Mouse (Mus musculus) embryonic facial prominence, embryonic 12.5 days (tissue): ENCODE results near the gene Bloc1s6. TPM values are rescaled to one million over a fixed set of nuclear protein-coding genes. Genes with fewer than 3 reads are reported as not detected.

Source experiments
- ATAC-seq: fragments of 200-750 bp; cut with Nextera tagmentation; 2 replicates; pipeline ENCODE4 v1.8.0; 2017; ENCODE audit not compliant: insufficient number of reproducible peaks, insufficient read depth, low FRiP score, low TSS enrichment
- H3K27ac ChIP-seq: fragments of 300-500 bp; sonication (generic); 2 replicates; pipeline ENCODE4 v1.5.1; 2016; ENCODE audit warnings: mild to moderate bottlenecking
- H3K27me3 ChIP-seq: fragments of 300-500 bp; sonication (generic); 2 replicates; pipeline ENCODE4 v1.6.1; 2016; ENCODE audit warnings: mild to moderate bottlenecking, moderate library complexity
- H3K36me3 ChIP-seq: fragments of 300-500 bp; sonication (generic); 2 replicates; pipeline ENCODE4 v1.6.1; 2016; ENCODE audit warnings: mild to moderate bottlenecking
- H3K4me1 ChIP-seq: fragments of 300-500 bp; sonication (generic); 2 replicates; pipeline ENCODE4 v1.6.1; 2016
- H3K4me2 ChIP-seq: fragments of 300-500 bp; sonication (generic); replicated peaks from 2 replicates; pipeline ENCODE4 v1.6.1; 2016; ENCODE audit warnings: mild to moderate bottlenecking, moderate library complexity
- H3K4me3 ChIP-seq: fragments of 300-500 bp; sonication (generic); 2 replicates; pipeline ENCODE4 v1.5.1; 2016; ENCODE audit warnings: mild to moderate bottlenecking
- H3K9ac ChIP-seq: fragments of 300-500 bp; sonication (generic); 2 replicates; pipeline ENCODE4 v1.6.1; 2016; ENCODE audit warnings: mild to moderate bottlenecking, moderate library complexity
- H3K9me3 ChIP-seq: fragments of 300-500 bp; sonication (generic); 2 replicates; pipeline ENCODE4 v1.6.1; 2016; ENCODE audit warnings: mild to moderate bottlenecking, moderate library complexity
- WGBS: fragments of 180-500 bp; shearing (Covaris S2); methylation state at CpG from one replicate; pipeline ENCODE4 v1.1.7; 2016; 5-methylcytosine and 5-hydroxymethylcytosine counted together
- polyA plus RNA-seq: library from polyadenylated mRNA; unstranded; fragments of >200 nt; fragmentation: Nextera tagmentation; extraction: Ambion mirVana; gene quantifications from 2 replicates; pipeline ENCODE4 v1.2.1, GENCODE M21; 2016

The Bloc1s6 gene
- polyA plus RNA-seq, 1 experiment from 2014 or later, result 62.5 TPM

GRCm38 (mm10) chr2:122716301-122716842, 21.9 kb upstream of the Bloc1s6 start:
- WGBS, result 84% methylated on average over 3 of the region's 3 CpGs
- no peak overlapping the region for H3K4me3 ChIP-seq
- no peaks in the 10 kb centered on the region for H3K9me3 ChIP-seq
- no peak overlapping the region for H3K4me2 ChIP-seq
- no peak overlapping the region for H3K9ac ChIP-seq
- no peaks in the 10 kb centered on the region for H3K36me3 ChIP-seq
- no peaks in the 10 kb centered on the region for H3K27me3 ChIP-seq
- no peak overlapping the region for H3K27ac ChIP-seq
- ATAC-seq, result no peak
- H3K4me1 ChIP-seq, result no peaks in the 10 kb centered on the region

GRCm38 (mm10) chr2:122719232-122719631, 19.1 kb upstream of the Bloc1s6 start:
- no peak for ATAC-seq
- Histone ChIP-seq H3K4me3 (no peak overlapping the region), H3K9ac (no peak overlapping the region), H3K4me2 (no peak overlapping the region), H3K9me3 (no peaks in the 10 kb centered on the region), H3K27me3 (no peaks in the 10 kb centered on the region), H3K36me3 (no peaks in the 10 kb centered on the region), H3K4me1 (no peaks in the 10 kb centered on the region), H3K27ac (no peak overlapping the region)
- 56% methylated on average over 1 of the region's 1 CpGs for WGBS

- Histone ChIP-seq H3K4me2 (no peak overlapping the region), H3K27ac (no peak overlapping the region), H3K4me3 (no peak overlapping the region), H3K27me3 (no peaks in the 10 kb centered on the region), H3K9me3 (no peaks in the 10 kb centered on the region), H3K36me3 (no peaks in the 10 kb centered on the region), H3K9ac (no peak overlapping the region), H3K4me1 (no peaks in the 10 kb centered on the region)
- 69% methylated on average over 3 of the region's 3 CpGs for WGBS
- ATAC-seq, result no peak
Observed at GRCm38 (mm10) chr2:122720564-122720963, 17.7 kb upstream of the Bloc1s6 start.

GRCm38 (mm10) chr2:122725604-122726003, 12.7 kb upstream of the Bloc1s6 start:
- ATAC-seq, result no peak
- 55% methylated on average over 10 of the region's 10 CpGs for WGBS
- Histone ChIP-seq H3K9ac (no peak overlapping the region), H3K36me3 (no peaks in the 10 kb centered on the region), H3K4me1 (no peaks in the 10 kb centered on the region), H3K9me3 (no peaks in the 10 kb centered on the region), H3K27ac (no peak overlapping the region), H3K4me3 (no peak overlapping the region), H3K27me3 (no peaks in the 10 kb centered on the region), H3K4me2 (no peak overlapping the region)

- H3K4me1 ChIP-seq, result no peaks in the 10 kb centered on the region
- H3K9me3 ChIP-seq, result no peaks in the 10 kb centered on the region
- no peak overlapping the region for H3K27ac ChIP-seq
- no peak overlapping the region for H3K9ac ChIP-seq
- no peak for ATAC-seq
- no peak overlapping the region for H3K4me2 ChIP-seq
- no peaks in the 10 kb centered on the region for H3K36me3 ChIP-seq
- peaks cover 9% of the 10 kb centered on the region; the same call in 1 of the 2 replicates for H3K27me3 ChIP-seq
- 70% methylated on average over 2 of the region's 2 CpGs for WGBS
- H3K4me3 ChIP-seq, result no peak overlapping the region
Observed at GRCm38 (mm10) chr2:122731456-122731855, 6.8 kb upstream of the Bloc1s6 start.

GRCm38 (mm10) chr2:122739023-122739422, 720 bp downstream of the Bloc1s6 start:
- peak overlapping the region; percentile 71 for H3K4me2 ChIP-seq
- no peaks in the 10 kb centered on the region for H3K9me3 ChIP-seq
- no peak for ATAC-seq
- peak overlapping the region; percentile 80 for H3K4me3 ChIP-seq
- peaks cover 6% of the 10 kb centered on the region; the same call in 1 of the 2 replicates for H3K27me3 ChIP-seq
- H3K36me3 ChIP-seq, result 0 out of 2 replicates have a peak, but pooled peaks cover 4% of the 10 kb centered on the region
- 33% methylated on average over 7 of the region's 7 CpGs for WGBS
- peak overlapping the region; percentile 93; the same call in 1 of the 2 replicates for H3K27ac ChIP-seq
- peak overlapping the region; percentile 89 for H3K9ac ChIP-seq
- peaks cover 10% of the 10 kb centered on the region for H3K4me1 ChIP-seq

GRCm38 (mm10) chr2:122746461-122746860, 8.2 kb downstream of the Bloc1s6 start:
- no peak overlapping the region for H3K27ac ChIP-seq
- H3K4me3 ChIP-seq, result no peak overlapping the region
- H3K27me3 ChIP-seq, result no peaks in the 10 kb centered on the region
- ATAC-seq, result no peak
- H3K4me1 ChIP-seq, result no peaks in the 10 kb centered on the region
- H3K9ac ChIP-seq, result no peak overlapping the region
- H3K9me3 ChIP-seq, result no peaks in the 10 kb centered on the region
- H3K4me2 ChIP-seq, result no peak overlapping the region
- H3K36me3 ChIP-seq, result peaks cover 25% of the 10 kb centered on the region
- WGBS, result 90% methylated on average over 9 of the region's 9 CpGs

- H3K4me1 ChIP-seq, result no peaks in the 10 kb centered on the region
- no peak overlapping the region for H3K4me2 ChIP-seq
- ATAC-seq, result no peak
- no peaks in the 10 kb centered on the region for H3K36me3 ChIP-seq
- WGBS, result 17% methylated on average over 7 of the region's 7 CpGs
- H3K4me3 ChIP-seq, result no peak overlapping the region
- H3K27ac ChIP-seq, result no peak overlapping the region
- H3K27me3 ChIP-seq, result no peaks in the 10 kb centered on the region
- no peaks in the 10 kb centered on the region for H3K9me3 ChIP-seq
- H3K9ac ChIP-seq, result no peak overlapping the region
Observed at GRCm38 (mm10) chr2:122753739-122754343, 15.5 kb downstream of the Bloc1s6 start.

GRCm38 (mm10) chr2:122759791-122760190, 21.5 kb downstream of the Bloc1s6 start:
- WGBS, result 92% methylated on average over 1 of the region's 1 CpGs

GRCm38 (mm10) chr2:122762991-122763390, 24.7 kb downstream of the Bloc1s6 start:
- Histone ChIP-seq H3K4me2 (no peak overlapping the region), H3K9ac (no peak overlapping the region), H3K9me3 (no peaks in the 10 kb centered on the region), H3K4me3 (no peak overlapping the region), H3K27me3 (peaks cover 29% of the 10 kb centered on the region), H3K36me3 (no peaks in the 10 kb centered on the region), H3K27ac (no peak overlapping the region), H3K4me1 (peaks cover 6% of the 10 kb centered on the region; the same call in 1 of the 2 replicates)
- no peak for ATAC-seq
- WGBS, result 64% methylated on average over 3 of the region's 3 CpGs

More at GRCm38 (mm10) chr2:122759791-122760190, 21.5 kb downstream of the Bloc1s6 start:
- H3K36me3 ChIP-seq, result no peaks in the 10 kb centered on the region
- no peak overlapping the region for H3K4me2 ChIP-seq
- no peaks in the 10 kb centered on the region; the same call in 1 of the 2 replicates for H3K4me1 ChIP-seq
- ATAC-seq, result no peak
- H3K9ac ChIP-seq, result no peak overlapping the region
- H3K27me3 ChIP-seq, result peaks cover 14% of the 10 kb centered on the region
- H3K9me3 ChIP-seq, result no peaks in the 10 kb centered on the region
- no peak overlapping the region for H3K27ac ChIP-seq
- no peak overlapping the region for H3K4me3 ChIP-seq

GRCm38 (mm10) chr2:122764526-122764925, 26.2 kb downstream of the Bloc1s6 start:
- Histone ChIP-seq H3K27me3 (peaks cover 29% of the 10 kb centered on the region), H3K9ac (no peak overlapping the region), H3K4me1 (peaks cover 6% of the 10 kb centered on the region; the same call in 1 of the 2 replicates), H3K27ac (no peak overlapping the region), H3K9me3 (no peaks in the 10 kb centered on the region), H3K4me2 (no peak overlapping the region), H3K4me3 (no peak overlapping the region), H3K36me3 (no peaks in the 10 kb centered on the region)
- 50% methylated on average over 6 of the region's 6 CpGs for WGBS
- no peak for ATAC-seq

GRCm38 (mm10) chr2:122765071-122765793, 26.9 kb downstream of the Bloc1s6 start, which contains the start of gene Sqor:
Gene Sqor (plus strand): TSS chr2:122765237.
- H3K4me2 ChIP-seq, result peak within 1 kb of the TSS; percentile 90
- peaks cover 29% of the 10 kb centered on the region for H3K27me3 ChIP-seq
- no peak within 1 kb of the TSS for H3K27ac ChIP-seq
- peak within 1 kb of the TSS; percentile 44 for H3K4me3 ChIP-seq
- H3K4me1 ChIP-seq, result peaks cover 6% of the 10 kb centered on the region; the same call in 1 of the 2 replicates
- H3K9ac ChIP-seq, result peak within 1 kb of the TSS; percentile 46
- H3K9me3 ChIP-seq, result no peaks in the 10 kb centered on the region
- WGBS, result 1% methylated on average over 45 of the region's 46 CpGs
- 0 out of 2 replicates have a peak, but pooled peaks have one; percentile 64 for ATAC-seq
- no peaks in the 10 kb centered on the region for H3K36me3 ChIP-seq
